Mouse (Mus musculus): ENCODE results near the gene Naxd.

The Naxd gene

DNA sequence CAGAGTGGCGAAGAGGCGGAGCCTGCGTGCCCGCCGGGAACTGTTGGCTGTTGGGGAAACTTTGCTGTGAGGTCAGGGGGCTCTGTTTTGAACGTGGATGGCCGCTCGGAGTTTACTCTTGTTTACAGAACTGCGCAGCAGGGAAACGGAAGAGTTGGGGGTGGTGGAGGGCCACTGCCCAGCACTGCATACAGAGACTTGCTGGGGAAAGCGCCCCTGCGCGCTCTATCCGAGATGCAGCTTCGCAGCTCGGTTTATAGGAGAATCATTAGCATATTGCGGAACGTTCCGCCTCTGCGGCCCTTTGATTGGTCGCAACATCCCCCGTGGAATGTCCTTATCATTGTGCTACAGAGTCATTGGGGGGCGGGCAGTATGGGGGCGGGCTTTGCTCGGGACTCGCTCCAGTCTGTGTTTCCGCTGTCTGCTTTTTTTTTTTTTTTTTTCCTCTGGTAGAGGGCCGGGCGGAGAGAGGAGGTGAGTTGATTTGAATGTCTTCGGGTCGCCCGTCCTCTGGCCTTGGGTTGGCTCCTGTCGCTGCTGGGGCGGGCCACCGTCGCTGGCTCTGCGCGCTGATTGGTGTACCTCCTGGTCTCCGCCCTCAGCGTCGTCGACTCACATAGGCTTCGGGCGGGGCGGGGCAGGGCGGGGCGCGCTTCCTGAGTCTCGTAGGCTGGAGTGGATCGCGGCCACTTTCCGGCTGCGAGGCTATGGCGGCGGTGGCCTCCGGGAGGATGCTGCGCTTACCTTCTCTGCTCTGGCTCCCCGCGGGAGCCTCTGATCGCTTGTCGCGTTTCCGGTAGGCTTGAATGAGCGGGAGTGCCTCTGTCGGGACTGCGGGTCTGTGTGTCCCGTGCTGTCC, 60.7 kb downstream of the Naxd start:
- peak; percentile 99 for DNase-seq

DNA sequence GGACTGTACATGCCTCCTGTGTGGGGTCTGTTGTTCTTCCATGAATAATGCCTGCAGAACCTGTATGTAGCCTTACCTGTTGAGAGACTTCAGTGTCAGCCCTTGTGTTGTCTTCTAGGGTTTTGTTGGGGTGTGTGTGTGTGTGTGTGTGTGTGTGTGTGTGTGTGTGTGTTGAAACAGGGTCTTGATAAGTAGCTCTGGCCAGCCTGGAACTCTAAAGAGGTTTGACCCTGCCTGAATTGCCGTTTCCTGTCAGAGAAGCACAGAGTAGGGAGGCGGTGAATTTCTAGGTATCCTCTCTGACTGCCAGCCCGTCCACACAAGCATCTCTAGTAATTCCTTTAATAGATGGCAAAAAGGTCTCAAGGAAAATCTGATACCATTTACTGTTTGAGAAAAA, 62.2 kb downstream of the Naxd start:
- DNase-seq, result no peak

DNA sequence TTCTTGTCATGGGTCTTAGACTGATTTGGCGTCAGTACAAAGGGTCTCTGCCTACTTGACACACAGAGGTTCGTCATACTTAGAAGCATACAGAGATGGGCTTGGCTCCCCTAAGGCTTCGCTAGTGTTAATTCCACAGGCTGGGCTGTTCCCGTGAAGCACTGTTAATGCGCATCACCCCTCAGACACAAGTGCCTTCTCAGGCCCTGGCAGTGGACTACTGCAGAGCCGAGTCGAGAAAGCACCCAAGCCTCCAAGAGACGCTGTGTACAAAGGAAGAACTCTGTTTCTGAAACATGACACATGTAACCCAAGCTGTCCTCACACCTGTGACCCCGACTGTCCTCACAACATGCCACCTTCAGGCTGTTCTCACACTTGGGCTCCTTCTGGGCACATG, 62.9 kb downstream of the Naxd start:
- no peak for DNase-seq

DNA sequence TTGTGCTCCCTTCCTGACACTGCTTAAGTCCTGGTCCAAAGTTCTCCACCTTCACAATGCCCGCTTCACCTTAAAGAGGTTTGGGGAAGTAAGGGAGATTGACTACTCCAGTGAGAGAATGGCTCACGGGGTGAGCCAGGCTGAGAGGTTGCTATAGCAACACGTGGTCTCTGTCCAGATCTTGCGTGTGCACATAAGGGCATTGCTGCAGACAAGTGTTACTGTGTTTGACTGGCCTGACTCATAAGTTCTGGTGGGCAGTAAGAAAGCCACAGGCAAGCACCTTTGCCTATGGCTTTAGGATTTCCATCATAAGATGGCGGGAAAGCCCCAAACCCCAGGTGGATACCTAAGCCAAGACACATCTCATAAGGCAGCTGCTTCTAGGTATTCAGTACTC, 66.9 kb downstream of the Naxd start:
- DNase-seq, result no peak
